9 mouse cellular contexts compared by ENCODE assay signal in the genomic region with DNA sequence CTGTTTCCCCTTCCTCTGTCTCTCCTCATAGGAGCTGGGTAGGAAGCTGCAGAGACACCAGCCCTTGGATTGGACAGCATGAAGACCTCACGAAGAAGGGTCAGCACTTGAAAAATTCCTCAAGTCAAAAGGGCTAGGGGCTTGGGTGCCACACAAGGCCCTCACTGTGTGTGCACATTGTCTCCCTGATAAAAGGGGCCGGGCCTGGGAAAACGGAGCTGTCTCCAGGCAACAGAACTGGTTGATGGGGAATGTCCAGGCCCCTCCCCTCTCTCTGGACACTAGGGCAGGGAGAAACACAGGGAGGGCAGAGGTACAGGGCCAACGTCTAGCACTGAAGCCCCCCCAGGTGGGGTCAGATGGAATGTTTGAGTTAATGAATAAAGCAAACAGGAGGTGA. TPM values are rescaled to one million over a fixed set of nuclear protein-coding genes. Genes with fewer than 3 reads are reported as not detected.
DNase-seq lines count a peak whose midpoint lies in the region; ATAC-seq lines count a peak whose summit lies in the region.
"Had no signal": no experiment of that assay in that cellular context is flagged by ENCODE, and none has a peak within 500 bp of the region (broad histone marks: within the 10 kb centered on the region; RNA-seq: fewer than 3 reads in every experiment).

No protein-coding gene starts in this region.

- ATAC-seq in forebrain, embryonic 11.5 days (replicated peaks; ENCODE audit: low FRiP score) = peak; percentile 85
- ATAC-seq in lung, embryonic 16.5 days (ENCODE audit: low read depth) = peak; percentile 31; the same call in 1 of the 2 replicates
- peak; percentile 71; the same call in 1 of the 2 replicates for ATAC-seq in neural tube, embryonic 15.5 days (ENCODE audit: low FRiP score)

- no peaks in the 10 kb centered on the region for H3K27me3 ChIP-seq in forebrain, embryonic 11.5 days (ENCODE audit: control insufficient read depth, insufficient read depth, low read length)
- no peaks in the 10 kb centered on the region for H3K27me3 ChIP-seq in lung, embryonic 16.5 days (ENCODE audit: control insufficient read depth, insufficient read depth, low read depth, low read length)
- no peaks in the 10 kb centered on the region for H3K27me3 ChIP-seq in neural tube, embryonic 15.5 days (replicated peaks)
- H3K27me3 ChIP-seq: stomach, embryonic 15.5 days had no signal

- H3K27ac ChIP-seq in forebrain, embryonic 11.5 days (ENCODE audit: low read depth, low read length) = no peak overlapping the region
- H3K27ac ChIP-seq in lung, embryonic 16.5 days (ENCODE audit: low read length) = no peak overlapping the region
- peak overlapping the region; percentile 68; the same call in 1 of the 2 replicates for H3K27ac ChIP-seq in neural tube, embryonic 15.5 days (replicated peaks)
- H3K27ac ChIP-seq: stomach, embryonic 15.5 days had no signal

- H3K4me2 ChIP-seq in forebrain, embryonic 11.5 days (ENCODE audit: low read depth, low read length, severe bottlenecking) = no peak overlapping the region
- no peak overlapping the region for H3K4me2 ChIP-seq in lung, embryonic 16.5 days (ENCODE audit: low read depth, low read length)
- H3K4me2 ChIP-seq in neural tube, embryonic 15.5 days = no peak overlapping the region
- H3K4me2 ChIP-seq: stomach, embryonic 15.5 days had no signal

- H3K9me3 ChIP-seq in forebrain, embryonic 11.5 days (ENCODE audit: control insufficient read depth, low read length) = no peaks in the 10 kb centered on the region
- H3K9me3 ChIP-seq in lung, embryonic 16.5 days (ENCODE audit: control insufficient read depth, low read length) = no peaks in the 10 kb centered on the region
- H3K9me3 ChIP-seq in neural tube, embryonic 15.5 days (replicated peaks) = no peaks in the 10 kb centered on the region
- H3K9me3 ChIP-seq: stomach, embryonic 15.5 days had no signal

- no peak overlapping the region for H3K9ac ChIP-seq in forebrain, embryonic 11.5 days (ENCODE audit: low read length)
- no peak overlapping the region for H3K9ac ChIP-seq in lung, embryonic 16.5 days (ENCODE audit: low read length)
- H3K9ac ChIP-seq in neural tube, embryonic 15.5 days (replicated peaks) = no peak overlapping the region
- H3K9ac ChIP-seq: stomach, embryonic 15.5 days had no signal

- peaks cover 3% of the 10 kb centered on the region; the same call in 1 of the 2 replicates for H3K4me1 ChIP-seq in forebrain, embryonic 11.5 days (replicated peaks; ENCODE audit: control insufficient read depth, insufficient read depth, low read length)
- H3K4me1 ChIP-seq in lung, embryonic 16.5 days (replicated peaks; ENCODE audit: control insufficient read depth, insufficient read depth, low read length) = peaks cover 14% of the 10 kb centered on the region; the same call in 1 of the 2 replicates
- peaks cover 23% of the 10 kb centered on the region for H3K4me1 ChIP-seq in neural tube, embryonic 15.5 days

- H3K4me3 ChIP-seq in forebrain, embryonic 11.5 days (ENCODE audit: low read depth, low read length) = no peak overlapping the region
- H3K4me3 ChIP-seq in lung, embryonic 16.5 days (ENCODE audit: low read length) = no peak overlapping the region
- H3K4me3 ChIP-seq in neural tube, embryonic 15.5 days (replicated peaks) = no peak overlapping the region
- H3K4me3 ChIP-seq: erythroblast, embryonic 14.5 days; stomach, embryonic 15.5 days had no signal

- DNase-seq in layer of hippocampus, postnatal 10 days (ENCODE audit: low spot score in 2 of 2) = peak; percentile 36 to 45
- no peak for DNase-seq in layer of hippocampus, postnatal 25 days (ENCODE audit: extremely low spot score in 1 of 2, low spot score in 1 of 2)
- DNase-seq in forebrain, embryonic 11.5 days (ENCODE audit: low spot score) = peak; percentile 76
- no peak for DNase-seq in urinary bladder, postnatal 25 days (ENCODE audit: low spot score)
- DNase-seq in MN1 (ENCODE audit: low spot score) = no peak

- H3K36me3 ChIP-seq in forebrain, embryonic 11.5 days (ENCODE audit: control insufficient read depth, insufficient read depth, low read length) = no peaks in the 10 kb centered on the region
- H3K36me3 ChIP-seq in lung, embryonic 16.5 days (ENCODE audit: control insufficient read depth, insufficient read depth, low read length) = no peaks in the 10 kb centered on the region
- H3K36me3 ChIP-seq in neural tube, embryonic 15.5 days = peaks cover 27% of the 10 kb centered on the region
- H3K36me3 ChIP-seq: stomach, embryonic 15.5 days had no signal

- 9% methylated on average over 4 of the region's 4 CpGs for WGBS in forebrain, embryonic 11.5 days
- WGBS in lung, embryonic 16.5 days = 25% methylated on average over 4 of the region's 4 CpGs
- WGBS in neural tube, embryonic 15.5 days = 10% methylated on average over 4 of the region's 4 CpGs

RNA-seq across cellular contexts. Expression of a gene that starts 41.5 kb away (rescaled TPM):
- 10 to 100 TPM; 35.1 to 39.6 TPM for total RNA-seq in layer of hippocampus, postnatal 10 days (2021)
- total RNA-seq in layer of hippocampus, postnatal 25 days (2021) = 10 to 100 TPM; 19.5 to 23.8 TPM
- polyA plus RNA-seq in forebrain, embryonic 11.5 days (2014; fragmentation: Nextera tagmentation; extraction: Ambion mirVana) = 6.9 and 7.1 TPM in 2 replicates
- 2.2 and 2.8 TPM in 2 replicates for polyA plus RNA-seq in lung, embryonic 16.5 days (2015; fragmentation: Nextera tagmentation; extraction: Ambion mirVana)
- polyA plus RNA-seq in neural tube, embryonic 15.5 days (2015; fragmentation: Nextera tagmentation; extraction: Ambion mirVana) = 24.4 and 29.0 TPM in 2 replicates
- polyA plus RNA-seq: erythroblast, embryonic 14.5 days had no signal

Comparison
In these comparisons a context has a peak if more than half of its experiments do, and no peak if none do; other contexts are left out.
1. DNase-seq: peak in layer of hippocampus, postnatal 10 days (2 of 2) and forebrain, embryonic 11.5 days (single experiment); none in layer of hippocampus, postnatal 25 days (0 of 2), urinary bladder, postnatal 25 days (single experiment) and MN1 (single experiment).
2. ATAC-seq: peak in every context shown above with its lines; median percentile 85 in forebrain, embryonic 11.5 days; 71 in neural tube, embryonic 15.5 days; 31 in lung, embryonic 16.5 days.